Mouse (Mus musculus): ENCODE results near the gene Fnip2. TPM values are rescaled to one million over a fixed set of nuclear protein-coding genes. Genes with fewer than 3 reads are reported as not detected.

Gene Fnip2
- total and polyA plus RNA-seq, 3 experiments = 0.21 to 0.71 (median 0.31) TPM

- Histone ChIP-seq H3K79me2 (replicated peaks; ENCODE audit: control insufficient read depth, extremely low read depth, insufficient read depth, poor library complexity, severe bottlenecking) (no peaks in the 10 kb centered on the region), H3K4me1 (ENCODE audit: control insufficient read depth in 1 of 2, insufficient read depth in 2 of 2) (no peaks in the 10 kb centered on the region), H3K36me3 (replicated peaks in 1 of 2; ENCODE audit: control insufficient read depth in 1 of 2, insufficient read depth in 1 of 2, low read length in 1 of 2) (no peaks in the 10 kb centered on the region), H3K9me3 (replicated peaks; ENCODE audit: low read length) (no peaks in the 10 kb centered on the region), H3K9ac (ENCODE audit: insufficient read depth, low read depth) (no peak overlapping the region), H3K4me3 (replicated peaks in 1 of 3; ENCODE audit: low read depth in 2 of 3, low read length in 2 of 3, poor library complexity in 1 of 3) (no peak overlapping the region), H3K27ac (ENCODE audit: insufficient read depth, low read depth) (no peak overlapping the region), H3K4me2 (ENCODE audit: insufficient read depth, low read depth, poor library complexity, severe bottlenecking) (no peak overlapping the region), H3K27me3 (replicated peaks) (no peaks in the 10 kb centered on the region)
- in situ Hi-C loops (cut with MboI; ENCODE audit: low pct_ligation_motif_present, low pct_unique_long_range_greater_than_20kb, low sequenced_read_pairs) (no loop called here), dilution Hi-C loops (cut with MboI; ENCODE audit: extremely low pct_ligation_motif_present, extremely low pct_unique_long_range_greater_than_20kb, low sequenced_read_pairs) (no loop called here)
- TF ChIP-seq SMC3 (IDR thresholded peaks at IDR 0.05; ENCODE audit: low read depth, low read length) (no peak), MEF2A (IDR thresholded peaks at IDR 0.05; ENCODE audit: borderline replicate concordance, low read depth, low read length) (no peak), SIN3A (IDR thresholded peaks at IDR 0.05; ENCODE audit: low read length) (no peak), HCFC1 (IDR thresholded peaks at IDR 0.05; ENCODE audit: low read depth, low read length) (no peak)
- no peak for DNase-seq (ENCODE audit: extremely low read depth)
Observed at GRCm38 (mm10) chr3:79411666-79412065, 155.9 kb downstream of the Fnip2 start.

GRCm38 (mm10) chr3:79410629-79410995 is 157.0 kb downstream of the Fnip2 start:
- Histone ChIP-seq H3K79me2 (replicated peaks; ENCODE audit: control insufficient read depth, extremely low read depth, insufficient read depth, poor library complexity, severe bottlenecking) (no peaks in the 10 kb centered on the region), H3K27me3 (replicated peaks) (no peaks in the 10 kb centered on the region), H3K4me2 (ENCODE audit: insufficient read depth, low read depth, poor library complexity, severe bottlenecking) (no peak overlapping the region), H3K27ac (ENCODE audit: insufficient read depth, low read depth) (no peak overlapping the region), H3K9ac (ENCODE audit: insufficient read depth, low read depth) (no peak overlapping the region), H3K9me3 (replicated peaks; ENCODE audit: low read length) (no peaks in the 10 kb centered on the region), H3K4me3 (replicated peaks in 1 of 3; ENCODE audit: low read depth in 2 of 3, low read length in 2 of 3, poor library complexity in 1 of 3) (no peak overlapping the region), H3K4me1 (ENCODE audit: control insufficient read depth in 1 of 2, insufficient read depth in 2 of 2) (no peaks in the 10 kb centered on the region), H3K36me3 (replicated peaks in 1 of 2; ENCODE audit: control insufficient read depth in 1 of 2, insufficient read depth in 1 of 2, low read length in 1 of 2) (no peaks in the 10 kb centered on the region)
- dilution Hi-C loops (cut with MboI; ENCODE audit: extremely low pct_ligation_motif_present, extremely low pct_unique_long_range_greater_than_20kb, low sequenced_read_pairs) (no loop called here), in situ Hi-C loops (cut with MboI; ENCODE audit: low pct_ligation_motif_present, low pct_unique_long_range_greater_than_20kb, low sequenced_read_pairs) (no loop called here)
- TF ChIP-seq ZC3H11A (IDR thresholded peaks at IDR 0.05; ENCODE audit: low read depth, low read length) (no peak), ZNF384 (IDR thresholded peaks at IDR 0.05; ENCODE audit: low read depth, low read length) (no peak), NELFE (IDR thresholded peaks at IDR 0.05; ENCODE audit: low read depth, low read length) (no peak), TBP (conservative IDR thresholded peaks at IDR 0.05; ENCODE audit: low read depth, low read length) (no peak), MAFK (IDR thresholded peaks at IDR 0.05; ENCODE audit: insufficient replicate concordance, low read length) (no peak), RCOR1 (conservative IDR thresholded peaks at IDR 0.05; ENCODE audit: low read depth, low read length) (no peak), JUND (conservative IDR thresholded peaks at IDR 0.05; ENCODE audit: low read depth, low read length) (no peak), ZMIZ1 (IDR thresholded peaks at IDR 0.05; ENCODE audit: low read depth, low read length) (no peak)
- no peak for DNase-seq (ENCODE audit: extremely low read depth)

- no peak overlapping the region for H3K4me2 ChIP-seq (ENCODE audit: insufficient read depth, low read depth, poor library complexity, severe bottlenecking)
- no peak for TF ChIP-seq ZC3H11A (IDR thresholded peaks at IDR 0.05; ENCODE audit: low read depth, low read length)
- no peak for TF ChIP-seq POLR2A (IDR thresholded peaks at IDR 0.05; ENCODE audit: low read depth, low read length)
- TF ChIP-seq TCF12 (IDR thresholded peaks at IDR 0.05; ENCODE audit: low read depth, low read length) = no peak
- TF ChIP-seq POLR2AphosphoS2 (IDR thresholded peaks at IDR 0.05; ENCODE audit: low read depth, low read length) = no peak
- no peak for TF ChIP-seq UBTF (IDR thresholded peaks at IDR 0.05; ENCODE audit: low read depth, low read length)
- no peak for TF ChIP-seq HCFC1 (IDR thresholded peaks at IDR 0.05; ENCODE audit: low read depth, low read length)
- no peak for TF ChIP-seq GABPA (IDR thresholded peaks at IDR 0.05; ENCODE audit: insufficient replicate concordance, low read depth, low read length)
- no peak for TF ChIP-seq CHD1 (IDR thresholded peaks at IDR 0.05; ENCODE audit: low read depth, low read length)
- TF ChIP-seq USF1 (IDR thresholded peaks at IDR 0.05; ENCODE audit: low read depth, low read length) = no peak
- H3K27me3 ChIP-seq (replicated peaks) = no peaks in the 10 kb centered on the region
- no peak overlapping the region for H3K27ac ChIP-seq (ENCODE audit: insufficient read depth, low read depth)
- no peak overlapping the region for H3K4me3 ChIP-seq (replicated peaks in 1 of 3; ENCODE audit: low read depth in 2 of 3, low read length in 2 of 3, poor library complexity in 1 of 3)
- no peaks in the 10 kb centered on the region for H3K9me3 ChIP-seq (replicated peaks; ENCODE audit: low read length)
- H3K4me1 ChIP-seq (ENCODE audit: control insufficient read depth in 1 of 2, insufficient read depth in 2 of 2) = no peaks in the 10 kb centered on the region
- DNase-seq (ENCODE audit: extremely low read depth) = no peak
- H3K9ac ChIP-seq (ENCODE audit: insufficient read depth, low read depth) = no peak overlapping the region
- dilution Hi-C loops (cut with MboI; ENCODE audit: extremely low pct_ligation_motif_present, extremely low pct_unique_long_range_greater_than_20kb, low sequenced_read_pairs) = no loop called here
- no peaks in the 10 kb centered on the region for H3K79me2 ChIP-seq (replicated peaks; ENCODE audit: control insufficient read depth, extremely low read depth, insufficient read depth, poor library complexity, severe bottlenecking)
- H3K36me3 ChIP-seq (replicated peaks in 1 of 2; ENCODE audit: control insufficient read depth in 1 of 2, insufficient read depth in 1 of 2, low read length in 1 of 2) = no peaks in the 10 kb centered on the region
- in situ Hi-C loops (cut with MboI; ENCODE audit: low pct_ligation_motif_present, low pct_unique_long_range_greater_than_20kb, low sequenced_read_pairs) = no loop called here
Observed at GRCm38 (mm10) chr3:79409927-79410628, 157.5 kb downstream of the Fnip2 start.

Data from CH12.LX (cell line).